Mouse (Mus musculus) embryonic facial prominence, embryonic 14.5 days (tissue): ENCODE measurements around the gene Dgkz. TPM values are rescaled to one million over a fixed set of nuclear protein-coding genes. Genes with fewer than 3 reads are reported as not detected.

Experiments used
- ATAC-seq: fragments of 200-750 bp; cut with Nextera tagmentation; 2 replicates; pipeline ENCODE4 v1.8.0; 2017; ENCODE audit warnings: low read depth, moderate number of reproducible peaks, moderate TSS enrichment
- DNase-seq: peaks from one replicate; pipeline ENCODE4 v3.0.0-alpha.2; 2015; ENCODE audit warnings: low spot score
- H3K27ac ChIP-seq: fragments of 300-500 bp; sonication (generic); replicated peaks from 2 replicates; pipeline ENCODE4 v1.5.1; 2014; ENCODE audit warnings: low read depth, mild to moderate bottlenecking, low read length, moderate library complexity
- H3K27me3 ChIP-seq: fragments of 300-500 bp; sonication (generic); replicated peaks from 2 replicates; pipeline ENCODE4 v1.6.1; 2014; ENCODE audit warnings: low read length; ENCODE audit not compliant: control insufficient read depth, insufficient read depth
- H3K36me3 ChIP-seq: fragments of 300-500 bp; sonication (generic); 2 replicates; pipeline ENCODE4 v1.6.1; 2014; ENCODE audit warnings: low read length, mixed read lengths; ENCODE audit not compliant: control insufficient read depth, insufficient read depth
- H3K4me1 ChIP-seq: fragments of 300-500 bp; sonication (generic); 2 replicates; pipeline ENCODE4 v1.6.1; 2014; ENCODE audit warnings: antibody characterized with exemption, low read length; ENCODE audit not compliant: control insufficient read depth, insufficient read depth
- H3K4me2 ChIP-seq: fragments of 300-500 bp; sonication (generic); 2 replicates; pipeline ENCODE4 v1.6.1; 2014; ENCODE audit warnings: low read depth, mild to moderate bottlenecking, low read length, moderate library complexity, mixed read lengths
- H3K4me3 ChIP-seq: fragments of 300-500 bp; sonication (generic); 2 replicates; pipeline ENCODE4 v1.5.1; 2014; ENCODE audit warnings: low read depth, mild to moderate bottlenecking, low read length
- H3K9ac ChIP-seq: fragments of 300-500 bp; sonication (generic); 2 replicates; pipeline ENCODE4 v1.6.1; 2014; ENCODE audit warnings: low read depth, mild to moderate bottlenecking, low read length, moderate library complexity, mixed read lengths
- H3K9me3 ChIP-seq: fragments of 300-500 bp; sonication (generic); 2 replicates; pipeline ENCODE4 v1.6.1; 2016; ENCODE audit warnings: low read length; ENCODE audit not compliant: control insufficient read depth
- WGBS: fragments of 180-500 bp; shearing (Covaris S2); extraction: QIAGEN DNeasy Blood & Tissue Kit; methylation state at CpG from one replicate; pipeline ENCODE4 v1.1.7; 2014; 5-methylcytosine and 5-hydroxymethylcytosine counted together
- polyA plus RNA-seq: library from polyadenylated mRNA; unstranded; fragments of >200 nt; fragmentation: Nextera tagmentation; extraction: Ambion mirVana; gene quantifications from 2 replicates; pipeline ENCODE4 v1.2.1, GENCODE M21; 2014

Dgkz gene
- polyA plus RNA-seq, 1 experiment from 2014 or later: 47.4 TPM

- no peaks in the 10 kb centered on the region for H3K36me3 ChIP-seq
- 45% methylated on average over 11 of the region's 11 CpGs for WGBS
- no peak overlapping the region for H3K4me3 ChIP-seq
- ATAC-seq (no peak), DNase-seq (no peak)
- peaks cover 19% of the 10 kb centered on the region for H3K4me1 ChIP-seq
- no peaks in the 10 kb centered on the region for H3K27me3 ChIP-seq
- no peak overlapping the region for H3K9ac ChIP-seq
- peak overlapping the region; percentile 50; the same call in 1 of the 2 replicates for H3K27ac ChIP-seq
- H3K9me3 ChIP-seq: no peaks in the 10 kb centered on the region
- no peak overlapping the region for H3K4me2 ChIP-seq
Observed at GRCm38 (mm10) chr2:91967962-91968361, 7.7 kb downstream of the Dgkz start.

GRCm38 (mm10) chr2:91966367-91966766 is 9.3 kb downstream of the Dgkz start:
- no peak for DNase-seq
- peaks cover 23% of the 10 kb centered on the region for H3K4me1 ChIP-seq
- H3K36me3 ChIP-seq: no peaks in the 10 kb centered on the region
- H3K27me3 ChIP-seq: no peaks in the 10 kb centered on the region
- H3K9me3 ChIP-seq: no peaks in the 10 kb centered on the region
- H3K4me3 ChIP-seq: no peak overlapping the region
- H3K27ac ChIP-seq: no peak overlapping the region
- no peak for ATAC-seq
- WGBS: 77% methylated on average over 5 of the region's 5 CpGs
- no peak overlapping the region for H3K9ac ChIP-seq
- no peak overlapping the region for H3K4me2 ChIP-seq

GRCm38 (mm10) chr2:91965417-91965816 is 10.2 kb downstream of the Dgkz start:
- peak; percentile 62 for DNase-seq
- Histone ChIP-seq H3K36me3 (no peaks in the 10 kb centered on the region), H3K27me3 (no peaks in the 10 kb centered on the region), H3K9ac (peak overlapping the region; percentile 54), H3K4me3 (peak overlapping the region; percentile 89), H3K4me2 (peak overlapping the region; percentile 91), H3K4me1 (peaks cover 18% of the 10 kb centered on the region), H3K27ac (peak overlapping the region; percentile 59), H3K9me3 (no peaks in the 10 kb centered on the region)
- peak; percentile 30; the same call in 1 of the 2 replicates for ATAC-seq
- 16% methylated on average over 16 of the region's 20 CpGs for WGBS

DNA sequence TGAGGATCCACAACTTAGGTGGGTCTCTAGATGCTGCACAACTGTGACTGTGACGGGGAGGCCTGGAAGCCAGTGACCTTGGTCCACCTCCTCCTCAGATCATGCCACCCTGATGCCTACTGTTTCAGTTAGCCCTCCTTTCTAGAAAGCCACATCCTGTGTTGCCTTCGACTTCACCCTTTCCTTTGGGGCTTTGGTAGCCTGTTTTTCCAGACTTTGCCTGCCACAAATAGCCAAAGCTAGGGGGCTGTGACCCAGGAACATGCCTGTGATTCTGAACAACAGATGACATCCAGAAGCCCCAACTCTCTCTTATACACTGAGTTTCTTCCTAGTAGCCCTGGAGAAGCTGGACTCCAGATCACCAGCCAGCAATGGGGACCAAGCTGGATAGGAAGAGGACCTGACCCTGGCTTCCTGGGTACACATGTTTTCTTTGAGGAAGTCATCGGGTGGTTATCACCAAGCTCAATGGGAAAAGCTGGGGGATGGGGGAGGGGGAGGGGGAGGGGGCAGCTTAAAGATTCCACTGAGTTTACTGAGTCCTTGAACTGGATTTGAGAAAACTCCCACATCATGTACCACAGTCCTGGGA is 11.0 kb downstream of the Dgkz start:
- WGBS: 61% methylated on average over 3 of the region's 3 CpGs
- Histone ChIP-seq H3K27me3 (no peaks in the 10 kb centered on the region), H3K9me3 (no peaks in the 10 kb centered on the region), H3K4me2 (peak overlapping the region; percentile 91), H3K4me3 (peak overlapping the region; percentile 89), H3K36me3 (no peaks in the 10 kb centered on the region), H3K9ac (no peak overlapping the region), H3K4me1 (peaks cover 18% of the 10 kb centered on the region), H3K27ac (0 out of 2 replicates have a peak overlapping the region, but pooled peaks have one; percentile 65)
- ATAC-seq (no peak), DNase-seq (no peak)

DNA sequence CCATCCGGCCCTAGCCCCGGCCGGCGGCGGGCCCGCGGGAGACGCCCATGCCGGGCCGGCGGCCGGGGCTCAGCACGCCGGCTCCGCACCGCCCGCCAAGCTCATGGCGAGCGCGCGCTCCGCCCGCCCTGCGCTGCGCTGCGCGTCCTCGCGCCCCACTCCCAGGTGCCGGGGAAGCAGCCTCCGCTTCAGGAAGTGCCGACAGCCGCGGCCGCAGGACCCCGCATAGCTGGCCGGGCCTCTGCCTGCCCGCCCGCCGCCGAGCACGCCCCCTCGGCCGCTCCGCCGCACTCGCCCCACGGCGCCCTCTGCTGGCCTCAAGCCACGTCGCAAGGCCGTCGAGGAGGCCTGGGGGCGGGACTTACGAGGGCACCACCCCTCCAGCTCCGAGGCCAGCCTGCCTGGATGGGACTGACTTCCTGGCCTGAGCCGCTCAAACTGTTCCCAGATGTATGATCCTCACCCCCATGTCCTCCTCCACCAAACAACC is 12.2 kb downstream of the Dgkz start:
- Histone ChIP-seq H3K4me1 (peaks cover 18% of the 10 kb centered on the region), H3K4me2 (peak overlapping the region; percentile 91), H3K27ac (peak overlapping the region; percentile 76), H3K9ac (peak overlapping the region; percentile 89), H3K4me3 (peak overlapping the region; percentile 89), H3K27me3 (no peaks in the 10 kb centered on the region), H3K36me3 (no peaks in the 10 kb centered on the region), H3K9me3 (no peaks in the 10 kb centered on the region)
- ATAC-seq (peak; percentile 96), DNase-seq (peak; percentile 94)
- 4% methylated on average over 10 of the region's 57 CpGs for WGBS

- H3K36me3 ChIP-seq: no peaks in the 10 kb centered on the region
- WGBS: 0% methylated on average over 15 of the region's 39 CpGs
- peak overlapping the region; percentile 91 for H3K4me2 ChIP-seq
- H3K9me3 ChIP-seq: no peaks in the 10 kb centered on the region
- peaks cover 18% of the 10 kb centered on the region for H3K4me1 ChIP-seq
- H3K9ac ChIP-seq: peak overlapping the region; percentile 89
- ATAC-seq: peak; percentile 20
- H3K4me3 ChIP-seq: peak overlapping the region; percentile 89
- no peak for DNase-seq
- peak overlapping the region; percentile 76; the same call in 1 of the 2 replicates for H3K27ac ChIP-seq
- no peaks in the 10 kb centered on the region for H3K27me3 ChIP-seq
Observed at GRCm38 (mm10) chr2:91962864-91963401, 12.7 kb downstream of the Dgkz start.

- Histone ChIP-seq H3K4me2 (peak overlapping the region; percentile 91), H3K9me3 (no peaks in the 10 kb centered on the region), H3K27ac (no peak overlapping the region), H3K27me3 (no peaks in the 10 kb centered on the region), H3K36me3 (no peaks in the 10 kb centered on the region), H3K4me3 (peak overlapping the region; percentile 89), H3K4me1 (peaks cover 23% of the 10 kb centered on the region), H3K9ac (peak overlapping the region; percentile 89)
- 56% methylated on average over 4 of the region's 4 CpGs for WGBS
- DNase-seq (no peak), ATAC-seq (no peak)
Observed at GRCm38 (mm10) chr2:91961901-91962761, 13.5 kb downstream of the Dgkz start.

DNA sequence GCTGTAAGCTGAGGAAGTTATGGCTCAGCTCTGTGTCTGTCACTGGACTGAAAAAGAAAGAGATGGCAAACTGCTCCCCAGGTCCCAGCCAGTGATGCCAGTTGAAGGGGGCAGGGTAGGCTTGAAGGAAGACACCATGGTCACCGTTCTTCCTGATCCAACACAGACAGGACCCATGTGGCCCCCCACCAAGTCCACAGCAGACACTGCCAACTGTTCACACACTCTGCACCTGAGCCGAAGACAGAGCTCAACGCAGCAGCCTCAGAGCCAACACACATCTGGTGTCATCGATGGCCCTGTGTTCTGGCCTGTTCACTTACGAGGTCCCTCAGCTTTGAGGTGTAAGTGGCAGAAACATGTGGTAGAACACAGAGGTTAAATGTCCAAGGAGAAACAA is 15.2 kb downstream of the Dgkz start:
- Histone ChIP-seq H3K27ac (no peak overlapping the region), H3K4me3 (no peak overlapping the region), H3K4me1 (peaks cover 24% of the 10 kb centered on the region), H3K4me2 (no peak overlapping the region), H3K9me3 (no peaks in the 10 kb centered on the region), H3K27me3 (no peaks in the 10 kb centered on the region), H3K9ac (no peak overlapping the region), H3K36me3 (no peaks in the 10 kb centered on the region)
- DNase-seq: no peak
- whole genome bisulfite sequencing: 89% methylated on average over 5 of the region's 5 CpGs
- ATAC-seq: no peak
